Mouse (Mus musculus) layer of hippocampus, adult 9-11 months (tissue): ENCODE results near the gene Rbm8a2.
A peak's percentile ranks its signal among the peaks of the same experiment; 100 is the strongest.
"Not testable (repeated sequence)": the region's sequence is repeated elsewhere in the genome, so short reads cannot be mapped to it uniquely, and the experiment has no call there.

ENCODE experiments used
- DNase-seq: peaks from one replicate; pipeline ENCODE4 v3.0.0; 2022

The Rbm8a2 gene

GRCm38 (mm10) chr1:175979014-175979413 is at the start of gene Rbm8a2:
Gene Rbm8a2, minus strand, starts transcription at chr1:175979114.
- DNase-seq: not testable (repeated sequence)

DNA sequence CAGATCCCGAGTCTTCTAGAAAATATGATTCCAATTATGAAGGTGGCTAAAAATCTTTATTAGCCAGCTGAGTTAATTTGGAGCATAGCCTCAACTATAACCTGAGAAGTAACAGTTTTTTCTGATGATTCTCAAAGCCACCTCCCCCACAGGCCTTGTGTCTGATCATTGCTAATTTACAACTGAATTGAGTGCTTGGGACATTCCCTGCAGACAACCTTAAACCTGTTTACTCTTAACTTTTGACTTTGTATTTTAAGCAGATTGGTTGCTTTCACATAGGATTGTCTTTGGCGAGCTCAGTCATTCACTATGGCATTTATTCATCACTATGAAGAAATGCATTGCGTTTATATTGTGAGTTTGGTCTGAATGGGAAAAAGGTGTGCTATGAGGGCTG is 49.5 kb upstream of the Rbm8a2 start:
- no peak for DNase-seq

DNA sequence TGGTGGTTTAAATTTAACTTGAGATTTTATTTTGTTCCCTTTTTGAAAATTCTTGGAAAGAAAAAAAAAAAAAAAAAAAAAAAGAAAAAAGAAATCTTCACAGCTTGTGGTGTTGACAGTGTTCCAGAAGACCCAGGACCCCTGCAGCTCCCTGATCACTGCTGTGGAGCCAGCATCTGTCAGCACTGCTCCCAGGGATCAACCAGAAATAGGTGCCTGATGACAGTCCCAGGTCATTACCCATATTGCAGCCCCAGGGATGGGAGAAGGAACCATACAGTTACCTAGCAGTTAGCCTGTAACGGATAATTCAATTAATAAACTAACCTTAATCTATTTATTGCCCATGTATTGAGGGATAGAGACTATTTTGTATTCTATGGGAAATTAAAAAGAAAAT is 45.6 kb upstream of the Rbm8a2 start:
- no peak for DNase-seq

DNA sequence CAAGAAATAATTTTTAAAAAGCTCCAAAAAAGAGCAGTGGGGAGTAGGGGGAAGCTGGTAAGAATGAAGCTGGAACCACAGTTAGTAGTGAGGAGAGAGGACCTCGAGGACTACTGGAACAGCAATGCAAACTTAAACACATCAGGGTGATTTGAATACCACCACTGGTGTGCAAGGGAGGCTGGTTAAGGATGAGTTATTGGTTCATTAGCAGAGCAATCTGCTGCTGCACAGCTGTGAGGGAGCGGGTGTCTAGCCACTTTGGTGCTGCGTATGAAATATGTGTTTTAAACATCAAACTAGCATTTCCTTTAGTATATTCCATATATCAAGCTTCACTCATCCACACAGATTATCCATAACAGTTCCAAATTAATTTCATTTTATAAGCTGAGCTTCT is 39.6 kb upstream of the Rbm8a2 start:
- no peak for DNase-seq

DNA sequence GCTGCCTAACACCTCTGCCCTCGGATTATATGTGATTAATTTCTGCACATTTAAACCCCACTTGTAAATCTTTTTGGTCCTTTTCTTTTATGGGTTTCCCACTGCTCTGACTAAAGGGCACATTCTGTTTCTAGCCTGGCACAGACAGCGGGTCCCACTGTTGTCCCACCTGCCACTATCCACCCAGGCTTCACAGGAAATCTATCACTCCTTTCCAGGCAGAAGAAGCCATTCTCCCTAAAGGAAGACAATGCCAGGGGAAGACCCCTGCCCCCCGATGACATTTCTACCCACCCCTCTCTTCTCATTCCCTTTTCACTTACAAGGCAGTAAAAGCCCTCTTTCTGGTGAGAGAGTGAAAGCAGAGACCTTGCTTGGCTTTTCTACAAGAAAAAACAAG is 37.2 kb upstream of the Rbm8a2 start:
- DNase-seq: no peak

DNA sequence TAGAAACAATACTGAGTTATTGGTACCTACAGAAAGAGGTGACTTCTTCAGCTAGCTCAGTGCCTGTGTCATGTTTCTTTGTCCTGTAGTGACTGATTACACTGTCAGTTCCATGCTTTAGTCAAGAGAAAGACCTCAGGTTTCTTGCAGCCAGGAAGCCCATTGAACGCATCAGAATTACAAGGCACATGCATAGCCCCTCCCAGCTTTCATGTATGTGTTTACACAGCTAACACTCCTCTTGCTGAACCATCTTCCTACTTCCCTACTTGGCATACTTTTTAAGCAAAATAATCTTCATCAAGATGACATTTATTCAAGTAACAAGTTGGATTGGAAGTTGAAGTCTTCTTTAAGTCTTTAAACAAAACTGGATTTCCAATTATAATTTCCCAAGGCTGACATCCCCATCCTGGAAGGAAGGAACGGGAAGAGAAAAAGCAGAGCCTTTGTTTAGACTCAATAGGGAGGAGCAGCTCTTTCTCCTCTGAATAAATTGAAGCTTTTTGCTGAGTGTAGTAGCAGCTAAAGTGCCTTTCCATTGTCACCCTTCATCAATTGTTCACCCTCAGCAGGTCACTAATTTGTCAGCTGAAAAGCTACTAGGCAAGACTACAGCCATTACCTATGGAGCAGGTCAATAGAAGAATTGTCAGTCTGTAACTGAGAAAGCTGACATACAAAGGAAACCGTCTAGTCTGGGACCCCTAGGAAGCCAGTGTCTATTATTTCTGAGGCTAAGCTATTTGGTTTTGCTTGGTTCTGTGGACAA is 34.8 kb upstream of the Rbm8a2 start:
- no peak for DNase-seq

DNA sequence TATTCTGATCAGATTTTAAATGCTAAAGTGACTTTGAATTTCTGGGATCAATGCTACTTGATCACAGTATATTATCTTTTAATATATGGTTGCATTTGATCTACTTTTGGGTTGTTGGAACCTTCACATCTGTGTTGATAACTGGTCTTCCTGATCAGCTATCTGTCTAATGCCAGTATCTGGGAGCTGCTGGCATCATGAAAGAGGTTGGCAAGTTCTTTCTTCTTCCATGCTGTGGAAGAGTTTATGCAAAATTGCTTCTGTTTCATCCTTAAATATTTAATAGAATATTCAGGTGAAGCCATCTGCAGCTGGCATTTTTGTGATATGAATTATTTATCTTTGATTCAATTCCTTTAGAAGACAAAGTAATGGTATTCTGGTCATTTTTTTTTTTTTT is 32.6 kb upstream of the Rbm8a2 start:
- no peak for DNase-seq

GRCm38 (mm10) chr1:176011072-176011471 is 32.2 kb upstream of the Rbm8a2 start:
- no peak for DNase-seq

- no peak for DNase-seq
Measured at GRCm38 (mm10) chr1:176008411-176008810, 29.5 kb upstream of the Rbm8a2 start.

- no peak for DNase-seq
Measured at GRCm38 (mm10) chr1:176000599-176000998, 21.7 kb upstream of the Rbm8a2 start.

DNA sequence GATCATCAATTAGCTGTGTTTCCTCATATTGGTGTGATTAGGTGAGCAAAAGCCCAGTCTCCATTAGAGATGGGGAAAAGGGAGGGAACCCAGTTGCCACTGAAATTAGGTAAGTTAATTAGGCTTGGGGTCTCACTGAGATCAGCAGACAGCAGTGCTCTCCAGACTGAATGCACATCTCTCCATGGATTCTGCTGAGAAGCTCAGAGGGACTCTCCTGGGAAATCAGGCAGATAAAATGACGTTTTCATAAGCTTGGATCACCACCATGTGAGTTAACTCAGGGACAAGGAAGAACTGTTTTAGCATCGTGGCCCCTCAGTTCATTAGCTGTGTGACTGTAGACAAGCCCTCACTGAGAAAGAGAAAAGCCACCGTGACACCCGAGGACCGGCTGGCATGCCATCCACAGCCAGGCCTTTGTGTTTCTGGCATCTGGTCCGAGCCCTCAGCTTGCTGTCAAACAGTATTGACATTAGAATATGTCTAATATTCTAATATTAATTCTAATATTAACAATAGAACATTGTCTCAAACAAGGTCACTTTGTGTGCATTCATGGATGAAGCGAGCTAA is 18.2 kb upstream of the Rbm8a2 start:
- no peak for DNase-seq

- DNase-seq: no peak
Measured at GRCm38 (mm10) chr1:175988912-175989311, 10.0 kb upstream of the Rbm8a2 start.

GRCm38 (mm10) chr1:175988448-175988847 is 9.5 kb upstream of the Rbm8a2 start:
- no peak for DNase-seq

GRCm38 (mm10) chr1:175970710-175971109 is 8.2 kb downstream of the Rbm8a2 start:
- no peak for DNase-seq

GRCm38 (mm10) chr1:175967004-175967745 is 11.7 kb downstream of the Rbm8a2 start:
- DNase-seq: no peak

GRCm38 (mm10) chr1:175961786-175962185 is 17.1 kb downstream of the Rbm8a2 start:
- DNase-seq: no peak

- DNase-seq: no peak
Measured at GRCm38 (mm10) chr1:175950851-175951250, 28.1 kb downstream of the Rbm8a2 start.

DNA sequence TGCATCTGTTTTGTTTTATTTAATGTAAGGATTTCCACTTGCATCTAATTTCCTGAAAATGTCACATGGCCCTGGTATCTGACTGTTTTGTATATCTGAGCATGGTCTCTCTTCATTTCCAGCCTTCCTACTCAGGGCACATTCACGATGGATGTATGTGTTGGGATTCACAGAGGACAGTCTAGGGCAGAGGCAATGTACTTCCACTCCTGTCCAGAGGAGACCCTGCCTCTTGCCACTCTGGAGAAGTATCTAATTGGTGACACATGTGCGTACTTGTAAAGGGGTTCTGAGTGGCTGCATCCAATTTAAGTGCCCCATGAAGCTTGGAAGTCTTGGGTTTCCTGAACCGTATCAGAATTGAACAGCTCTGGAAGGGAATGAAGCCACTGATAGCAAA is 28.5 kb downstream of the Rbm8a2 start:
- DNase-seq: no peak

DNA sequence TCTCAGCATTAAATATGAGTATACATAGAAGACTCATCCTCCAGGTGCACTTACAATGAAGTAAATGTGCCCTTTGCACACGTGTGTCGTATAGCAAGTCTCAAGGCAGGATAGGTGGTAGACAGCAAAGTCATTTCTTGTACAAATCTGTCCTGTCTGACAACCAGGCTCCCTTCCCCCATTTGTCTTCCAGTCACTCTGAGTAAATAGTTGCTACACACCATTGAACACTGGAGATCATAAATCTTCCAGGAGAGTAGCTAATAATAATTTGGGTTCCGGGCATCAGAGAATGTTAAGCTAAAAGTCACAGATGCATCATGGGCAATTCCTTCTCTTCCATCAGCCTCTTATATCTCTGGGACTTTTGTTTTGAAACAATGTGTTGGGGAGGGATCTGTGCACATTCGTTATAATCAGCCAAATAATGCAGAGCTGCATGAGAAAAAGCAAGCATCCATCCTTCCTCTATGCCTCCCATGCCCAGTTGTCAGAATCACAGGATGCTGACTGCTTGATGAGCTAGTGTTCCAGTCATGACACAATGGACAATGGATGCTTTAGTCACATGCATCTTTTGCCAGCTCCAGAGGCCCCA is 32.1 kb downstream of the Rbm8a2 start:
- DNase-seq: no peak

DNA sequence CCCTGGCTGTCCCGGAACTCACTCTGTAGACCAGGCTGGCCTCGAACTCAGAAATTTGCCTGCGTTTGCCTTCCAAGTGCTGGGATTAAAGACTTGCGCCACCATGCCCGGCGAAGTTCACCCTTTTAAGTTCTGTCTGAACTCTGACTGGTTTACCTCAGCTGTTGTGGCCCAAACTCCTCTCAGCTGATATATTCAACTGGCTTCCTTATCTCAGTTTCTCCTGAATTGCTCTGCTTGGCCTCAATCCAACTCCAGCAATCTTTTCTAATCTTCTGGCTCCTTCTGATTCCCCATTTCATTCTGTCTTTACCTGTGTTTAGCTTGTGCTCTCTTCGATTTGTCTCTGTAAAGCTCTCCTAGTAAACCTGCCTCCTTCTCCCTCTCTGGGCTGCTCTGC is 35.7 kb downstream of the Rbm8a2 start:
- DNase-seq: no peak

DNA sequence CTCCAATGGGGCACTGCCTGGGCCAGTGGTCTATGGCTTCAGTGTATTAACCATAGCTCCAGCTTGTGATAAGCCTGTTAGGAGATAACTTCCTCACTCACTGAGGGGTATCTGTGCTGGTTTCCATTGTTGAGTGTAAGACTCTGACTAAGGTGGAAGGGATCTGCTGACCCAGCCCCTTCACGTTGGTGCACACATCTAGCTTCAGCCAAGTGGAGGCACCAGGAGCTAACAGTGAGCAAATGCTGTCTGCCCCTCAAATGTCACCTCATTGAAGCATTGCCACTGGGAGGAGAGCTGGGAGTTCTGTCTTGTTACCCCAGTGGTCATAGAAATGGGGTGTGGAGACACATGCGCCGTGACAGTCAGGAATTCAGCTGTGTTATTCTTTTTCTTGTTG is 40.2 kb downstream of the Rbm8a2 start:
- DNase-seq: no peak

DNA sequence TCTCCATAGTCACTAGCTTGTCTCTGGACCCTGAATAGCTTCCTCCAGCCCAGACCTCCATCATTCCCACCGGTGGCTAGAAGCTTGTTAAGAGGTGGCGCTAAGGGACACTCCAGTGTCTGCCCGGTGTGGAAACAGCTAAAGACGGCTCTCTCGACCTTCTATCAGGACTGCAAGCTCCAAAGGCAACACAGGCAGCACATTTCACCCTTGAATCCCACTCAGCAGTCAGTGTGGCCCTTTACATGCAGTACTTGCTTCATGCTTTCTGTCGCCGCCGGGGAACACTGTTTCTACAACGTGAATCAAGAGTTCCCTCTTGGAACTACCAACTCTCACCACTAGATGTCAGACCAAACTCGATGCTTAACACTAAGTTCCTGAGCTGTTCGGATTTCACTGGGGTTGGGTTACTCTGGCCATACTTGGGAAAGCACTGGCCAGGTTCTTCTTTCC is 42.6 kb downstream of the Rbm8a2 start:
- peak; percentile 61 for DNase-seq

- no peak for DNase-seq
Measured at GRCm38 (mm10) chr1:175931391-175931790, 47.5 kb downstream of the Rbm8a2 start.
